Mouse (Mus musculus) Patski (cell line): ENCODE measurements at regions not wholly inside any gene's neighbourhood (a gene's known extent, or its start where the extent isn't known, plus 50 kb on each side); places are given as distances from the start of the nearest gene placed in this dataset.

Experiments used
- ATAC-seq: fragments of 100-300 bp; one replicate; pipeline ENCODE4 v1.8.0; 2021
- CTCF ChIA-PET: fragments of 350-600 bp; sonication (Branson Sonifier 250); formaldehyde crosslinking; loops from one replicate; lab custom pipeline; 2022; ENCODE audit warnings: inconsistent platforms; lab: Charles Lee
- POLR2A ChIA-PET: fragments of 350-600 bp; sonication (Branson Sonifier 250); formaldehyde crosslinking; loops from one replicate; lab custom pipeline; 2022; ENCODE audit warnings: antibody characterized with exemption, inconsistent platforms; lab: Charles Lee
- DNase-seq: peaks from one replicate; pipeline ENCODE4 v3.0.0-alpha.2; 2011; ENCODE audit warnings: low read depth, low spot score
- H3K27me3 ChIP-seq: fragments of 371-371 bp; one replicate; pipeline ENCODE4 v1.5.1; 2021
- CTCF ChIP-seq: fragments of 100-300 bp; IDR thresholded peaks from one replicate; pipeline ENCODE4 v1.5.1; 2021
- in situ Hi-C: fragments of 300-500 bp; cut with MboI; formaldehyde crosslinking; loops from 3 replicates; pipeline ENCODE4 v1.11.1; 2018; ENCODE audit warnings: low pct_unique_long_range_greater_than_20kb, mixed read lengths

DNA sequence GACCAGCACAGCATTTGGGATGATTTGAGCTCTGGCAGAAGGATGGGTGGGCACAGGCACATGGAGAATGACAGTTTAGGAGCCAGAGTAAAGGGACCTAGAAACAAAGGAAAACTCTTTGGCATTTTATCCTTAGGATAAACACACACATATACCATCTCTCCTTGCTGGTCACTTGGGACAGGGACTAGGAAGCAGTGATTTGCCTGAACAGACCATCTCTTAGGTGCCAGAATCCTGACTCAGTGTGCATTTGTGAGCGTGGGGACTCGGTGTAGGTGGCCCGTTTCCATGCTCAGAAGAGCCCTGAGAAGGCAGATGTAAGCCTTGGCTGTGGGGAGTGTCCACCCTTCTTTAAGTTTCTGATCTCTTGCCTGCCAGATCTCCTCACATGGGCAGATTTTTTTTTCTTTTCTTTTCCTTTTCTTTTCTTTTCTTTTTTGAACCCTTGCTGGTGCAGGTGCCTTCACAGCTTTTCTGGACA, 179.0 kb upstream of the Tenm4 start:
- no peak for ATAC-seq
- no peak for DNase-seq
- in situ Hi-C loops, result no loop called here

DNA sequence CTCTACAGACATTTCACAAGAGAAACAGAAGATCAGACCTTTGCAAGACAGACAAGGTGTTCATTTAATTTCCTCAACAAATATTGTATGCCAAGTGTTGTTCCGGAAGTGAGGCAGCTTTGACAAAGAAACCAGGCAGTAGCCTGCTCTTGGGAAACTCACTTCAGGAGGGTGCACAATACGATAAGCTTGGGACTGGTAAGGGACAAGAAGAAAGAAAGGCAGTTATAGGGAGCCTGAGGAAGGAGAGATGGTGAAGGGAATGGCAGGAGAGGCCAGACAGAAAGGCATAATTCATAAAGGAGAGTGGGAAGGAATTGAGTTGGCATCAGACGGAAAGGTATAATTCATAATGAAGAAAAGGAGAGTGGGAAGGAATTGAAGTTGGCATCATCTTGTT, 178.5 kb upstream of the Tenm4 start:
- DNase-seq, result no peak
- CTCF ChIA-PET, result no interaction called here
- POLR2A ChIA-PET, result no interaction called here
- in situ Hi-C loops, result no loop called here
- H3K27me3 ChIP-seq, result no peaks in the 10 kb centered on the region
- no peak for ATAC-seq
- TF ChIP-seq CTCF, result no peak

More for the DNA sequence above, 179.0 kb upstream of the Tenm4 start:
- CTCF ChIA-PET, result interaction anchor here (1.4 kb wide), 1 partner anchor 11 kb away, joined by 4 read pairs; no protein-coding TSS in a partner anchor
- POLR2A ChIA-PET, result no interaction called here
- no peak for TF ChIP-seq CTCF
- no peaks in the 10 kb centered on the region for H3K27me3 ChIP-seq

DNA sequence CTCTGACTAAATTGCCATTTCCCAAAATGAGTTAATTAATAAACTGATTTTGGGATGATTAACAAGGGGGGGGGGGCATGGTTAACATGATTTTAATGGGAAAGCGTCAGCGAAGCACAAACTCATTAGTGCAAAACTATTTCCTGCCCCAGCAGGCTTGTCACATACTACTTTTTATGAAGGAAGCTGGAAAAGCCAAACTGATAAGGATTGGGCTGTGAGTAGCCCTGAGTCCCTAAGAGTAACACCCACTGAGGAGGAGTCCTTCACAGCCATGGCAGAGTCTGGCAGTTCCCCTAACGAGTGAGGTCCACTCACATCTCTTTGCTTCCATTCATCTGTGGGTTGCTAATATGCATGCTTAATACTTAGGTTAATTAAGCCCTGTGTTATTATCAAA, 173.9 kb upstream of the Tenm4 start:
- CTCF ChIA-PET, result interaction anchor here (1.2 kb wide), 2 partner anchors 16 kb away, joined by 3 to 4 read pairs; no protein-coding TSS in a partner anchor
- ATAC-seq, result no peak
- no peaks in the 10 kb centered on the region for H3K27me3 ChIP-seq
- TF ChIP-seq CTCF, result no peak
- DNase-seq, result no peak
- POLR2A ChIA-PET, result interaction anchor here (0.7 kb wide), 1 partner anchor 31 kb away, joined by 6 read pairs; no protein-coding TSS in a partner anchor
- in situ Hi-C loops, result no loop called here

DNA sequence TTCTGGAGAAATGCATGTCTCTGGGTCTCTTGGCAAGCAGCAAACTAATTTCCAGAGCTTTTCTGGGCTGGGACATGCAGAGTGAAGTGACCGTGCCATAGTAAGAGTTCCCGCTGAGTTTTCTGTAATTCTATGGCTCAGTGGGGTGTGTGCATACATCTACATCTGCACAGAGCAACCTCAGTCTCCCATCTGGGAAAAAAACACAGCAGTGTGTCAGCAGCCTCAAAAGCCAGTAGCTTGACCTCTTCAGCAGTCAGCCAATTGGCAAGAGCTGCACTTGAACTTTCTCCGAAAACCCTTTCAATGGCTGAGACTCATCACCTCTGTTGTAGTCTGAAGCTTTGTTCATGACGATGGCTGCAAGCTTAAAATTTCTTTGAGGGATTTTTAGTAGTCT, 171.9 kb upstream of the Tenm4 start:
- ChIA-PET CTCF (no interaction called here), POLR2A (interaction anchor here (0.8 kb wide), 1 partner anchor 20 kb away, joined by 4 read pairs; no protein-coding TSS in a partner anchor)
- in situ Hi-C loops, result no loop called here
- no peaks in the 10 kb centered on the region for H3K27me3 ChIP-seq
- TF ChIP-seq CTCF, result no peak
- no peak for DNase-seq
- no peak for ATAC-seq

DNA sequence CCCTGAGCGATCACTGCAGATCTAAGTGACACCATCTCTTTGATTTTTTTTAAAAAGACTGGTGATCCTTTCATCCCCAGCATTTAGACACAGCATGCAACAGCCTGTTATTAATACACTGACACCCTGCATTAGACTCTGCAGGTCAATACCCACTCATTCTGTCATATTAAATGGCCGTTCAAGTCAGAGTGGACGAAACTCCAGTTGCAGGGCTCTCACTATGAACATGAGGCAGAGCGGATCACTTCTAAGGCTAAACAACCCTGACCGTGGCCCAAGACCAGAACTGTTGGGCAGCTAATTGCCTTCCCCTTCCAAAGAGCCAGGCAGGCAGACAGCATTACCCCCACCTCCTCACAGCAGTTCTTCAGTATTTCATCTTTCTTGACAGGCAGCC, 168.6 kb upstream of the Tenm4 start:
- POLR2A ChIA-PET, result no interaction called here
- no peak for DNase-seq
- H3K27me3 ChIP-seq, result no peaks in the 10 kb centered on the region
- no peak for ATAC-seq
- in situ Hi-C loops, result loop anchor here (10.0 kb wide), 1 partner anchor 132 kb away; no protein-coding TSS in a partner anchor
- CTCF ChIA-PET, result interaction anchor here (2.0 kb wide), 1 partner anchor 10 kb away, joined by 4 read pairs; no protein-coding TSS in a partner anchor
- TF ChIP-seq CTCF, result no peak

DNA sequence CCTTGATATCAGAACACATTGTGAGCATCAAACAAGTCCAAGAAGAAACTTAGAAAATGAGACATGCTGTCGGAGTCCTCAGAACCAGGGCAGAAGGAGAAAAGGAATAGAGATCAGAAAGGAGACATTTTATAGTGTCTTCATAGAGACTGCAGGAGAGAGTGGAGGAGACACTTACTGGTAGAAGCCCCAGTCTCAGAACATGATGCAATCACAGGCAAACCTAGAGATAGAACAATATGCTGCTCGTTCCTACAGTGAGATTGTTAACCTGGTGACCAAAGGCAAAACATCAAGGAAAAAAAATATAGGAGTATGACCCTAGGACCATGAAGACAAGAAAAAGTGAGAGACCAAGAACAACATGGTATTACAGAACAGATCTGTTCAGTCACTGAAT, 164.7 kb upstream of the Tenm4 start:
- no peak for DNase-seq
- TF ChIP-seq CTCF, result no peak
- in situ Hi-C loops, result loop anchor here (10.0 kb wide), 1 partner anchor 129 kb away; no protein-coding TSS in a partner anchor
- no peaks in the 10 kb centered on the region for H3K27me3 ChIP-seq
- ChIA-PET POLR2A (no interaction called here), CTCF (interaction anchor here (1.2 to 1.6 kb wide), 4 partner anchors 10 to 45 kb away, joined by 3 to 5 read pairs (median 4); no protein-coding TSS in a partner anchor)
- ATAC-seq, result no peak

DNA sequence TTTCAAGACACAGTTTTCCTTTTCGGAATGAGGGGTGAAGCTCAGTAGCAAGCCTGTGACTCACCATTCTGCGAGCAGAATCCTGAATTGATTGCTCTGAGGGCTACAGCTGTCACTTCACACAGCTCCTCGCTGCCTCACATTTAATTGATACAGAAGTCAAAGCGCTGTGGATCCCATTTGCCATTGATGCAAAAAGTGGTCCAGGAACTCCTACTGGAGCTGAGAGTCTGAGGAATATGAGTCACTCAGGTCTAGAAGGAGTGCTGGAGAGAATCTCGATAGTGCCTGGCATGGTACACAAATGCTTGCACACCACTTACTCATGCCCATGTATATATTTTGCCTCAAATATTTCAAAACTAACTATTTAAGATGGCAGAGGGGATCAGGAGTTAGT, 158.0 kb upstream of the Tenm4 start:
- in situ Hi-C loops, result no loop called here
- CTCF ChIA-PET, result interaction anchor here (0.8 to 1.5 kb wide), 5 partner anchors 9 to 51 kb away, joined by 3 to 7 read pairs (median 4); no protein-coding TSS in a partner anchor
- TF ChIP-seq CTCF, result no peak
- POLR2A ChIA-PET, result interaction anchor here (0.6 kb wide), 1 partner anchor 332 kb away, joined by 3 read pairs; no protein-coding TSS in a partner anchor
- DNase-seq, result no peak
- no peak for ATAC-seq
- no peaks in the 10 kb centered on the region for H3K27me3 ChIP-seq

DNA sequence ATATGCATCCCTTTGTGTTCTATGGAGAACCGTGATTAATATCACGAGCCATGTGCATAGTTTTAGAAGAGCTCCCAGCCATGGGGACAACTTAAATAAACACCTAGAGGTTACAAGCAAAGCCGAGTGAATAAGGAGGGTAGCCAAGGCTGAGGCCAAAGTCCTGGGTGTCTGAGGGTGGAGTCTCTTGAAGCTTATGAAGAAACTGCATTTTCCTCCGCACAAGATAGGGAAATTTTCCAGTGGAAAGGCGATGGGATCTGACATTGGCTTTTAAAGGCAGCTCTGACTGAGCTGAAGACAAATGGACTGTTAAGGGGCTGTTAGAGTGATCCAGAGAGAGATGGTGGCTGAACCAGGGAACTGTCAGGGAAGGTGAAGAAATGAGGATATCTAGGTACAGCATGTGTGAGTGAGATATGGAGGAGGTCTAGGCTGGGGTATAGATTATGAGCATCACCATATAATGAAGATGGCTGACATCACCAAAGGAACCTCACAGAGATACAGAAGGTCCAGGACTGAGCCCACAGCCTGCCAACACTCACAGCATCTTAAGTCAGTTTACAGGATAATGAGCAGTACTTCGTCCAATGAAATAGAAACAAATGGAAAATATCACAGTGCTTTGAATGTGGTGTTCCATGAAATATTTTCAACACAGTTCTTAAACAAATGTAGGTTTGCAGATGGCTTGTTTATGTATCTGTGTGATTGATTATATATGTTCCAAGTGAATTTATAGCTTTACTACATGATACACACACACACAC, 153.7 kb upstream of the Tenm4 start:
- ATAC-seq, result no peak
- in situ Hi-C loops, result no loop called here

DNA sequence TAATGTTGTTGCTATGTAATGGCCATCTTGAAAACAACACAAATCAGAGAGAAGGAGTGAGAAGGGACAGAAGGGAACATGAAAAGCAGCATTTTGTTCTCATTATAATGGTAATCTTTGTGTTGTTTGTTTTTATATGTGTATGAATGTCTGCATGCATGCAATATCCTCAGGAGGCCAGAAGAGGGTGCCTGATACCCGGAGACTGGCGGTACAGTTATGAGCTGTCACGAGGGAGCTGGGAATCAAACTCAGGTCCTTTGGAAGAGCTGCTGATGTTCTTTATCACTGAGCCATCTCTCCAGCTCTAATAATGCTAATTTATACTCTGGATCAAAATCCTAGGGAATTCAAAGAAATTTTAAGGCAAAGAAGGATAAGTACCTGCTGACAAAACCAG, 147.0 kb upstream of the Tenm4 start:
- peak; percentile 55 for TF ChIP-seq CTCF
- POLR2A ChIA-PET, result interaction anchor here (0.9 kb wide), 1 partner anchor 86 kb away, joined by 3 read pairs; no protein-coding TSS in a partner anchor
- in situ Hi-C loops, result no loop called here
- ATAC-seq (no peak), DNase-seq (no peak)
- CTCF ChIA-PET, result interaction anchor here (0.9 to 2.0 kb wide), 4 partner anchors 8 to 17 kb away, joined by 3 to 5 read pairs (median 4); no protein-coding TSS in a partner anchor
- no peaks in the 10 kb centered on the region for H3K27me3 ChIP-seq

More for the DNA sequence above, 153.7 kb upstream of the Tenm4 start:
- ChIA-PET POLR2A (no interaction called here), CTCF (no interaction called here)
- H3K27me3 ChIP-seq, result no peaks in the 10 kb centered on the region
- no peak for TF ChIP-seq CTCF
- DNase-seq, result no peak

DNA sequence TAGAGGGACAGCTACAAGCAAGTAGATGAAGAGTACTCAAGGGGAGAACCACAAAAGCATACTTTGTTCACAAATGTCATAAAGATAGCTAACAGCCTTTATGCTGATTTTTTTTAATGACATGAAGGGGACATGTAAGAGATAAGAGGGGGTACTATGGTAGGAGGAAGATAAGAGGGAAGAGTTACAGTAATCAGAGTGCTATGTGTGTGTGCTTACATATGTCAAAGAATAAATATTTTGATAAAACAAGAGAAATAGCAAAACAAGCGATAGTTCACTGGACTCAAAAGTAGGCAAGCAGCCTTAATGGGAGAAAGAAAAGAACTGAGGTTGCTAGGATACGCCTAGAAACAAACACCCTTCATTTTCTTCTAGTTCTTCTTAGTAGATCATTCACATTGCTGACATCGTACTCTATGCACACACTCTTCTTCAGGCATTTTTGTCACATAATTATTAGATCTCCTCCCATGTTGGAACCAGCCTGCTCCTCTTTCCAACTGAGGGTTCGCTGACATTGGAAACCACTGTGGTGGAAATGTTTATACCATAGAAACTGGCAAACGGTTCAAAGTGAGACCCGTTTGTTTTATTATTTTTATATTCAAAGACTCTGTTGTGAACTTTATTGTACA, 144.1 kb upstream of the Tenm4 start:
- ATAC-seq, result no peak
- CTCF ChIA-PET, result no interaction called here

More for the DNA sequence above, 144.1 kb upstream of the Tenm4 start:
- DNase-seq, result no peak
- no peak for TF ChIP-seq CTCF
- in situ Hi-C loops, result loop anchor here (5.0 kb wide), 1 partner anchor 50 kb away; no protein-coding TSS in a partner anchor
- POLR2A ChIA-PET, result no interaction called here
- no peaks in the 10 kb centered on the region for H3K27me3 ChIP-seq
